Mouse (Mus musculus) right cerebral cortex, postnatal 10 days (tissue): ENCODE data around the gene Dnah14.

Experiments
- DNase-seq, 2 experiments: peaks; one replicate each; pipeline ENCODE4 v3.0.0; 2021; ENCODE audit warnings: low spot score in 2 of 2

Gene Dnah14

DNA sequence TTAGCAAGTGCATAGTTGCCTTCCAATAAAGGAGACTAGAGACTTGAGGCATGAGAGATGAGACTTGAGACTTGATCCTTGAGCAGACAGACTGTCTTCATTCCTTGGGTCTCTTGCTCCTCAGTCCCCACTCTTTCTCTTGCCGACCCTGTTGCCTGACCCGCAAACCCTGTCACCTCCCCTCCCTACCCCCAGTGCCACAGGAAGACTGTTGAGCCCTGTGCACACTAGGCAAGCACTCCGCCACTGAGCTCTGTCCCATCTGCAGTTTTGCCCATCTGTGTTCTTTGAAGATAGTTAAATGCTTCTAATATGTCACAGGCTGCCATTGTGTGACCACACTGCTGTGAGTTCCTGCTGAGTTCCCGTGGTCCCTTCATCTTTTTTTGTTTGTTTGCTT is 23.0 kb downstream of the Dnah14 start:
- no peak for DNase-seq

DNA sequence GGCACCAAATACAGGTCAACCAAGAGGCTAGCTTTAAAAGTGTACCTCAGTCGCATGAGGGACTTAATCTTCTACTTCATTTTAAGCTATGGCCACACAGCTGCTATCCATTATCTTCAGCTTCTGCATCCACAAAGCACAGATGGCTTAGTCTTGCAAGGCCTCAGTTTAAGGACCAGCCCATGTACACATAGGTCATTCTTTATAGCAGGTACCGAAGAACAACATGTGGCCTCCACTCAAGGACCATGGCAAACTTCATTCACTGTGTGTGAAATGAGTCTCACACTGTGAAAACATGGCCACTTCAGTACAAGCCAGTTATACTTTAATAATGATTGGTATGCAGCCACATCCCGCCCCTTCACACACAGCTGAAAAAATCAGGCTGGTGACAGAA is 34.8 kb downstream of the Dnah14 start:
- no peak for DNase-seq

DNA sequence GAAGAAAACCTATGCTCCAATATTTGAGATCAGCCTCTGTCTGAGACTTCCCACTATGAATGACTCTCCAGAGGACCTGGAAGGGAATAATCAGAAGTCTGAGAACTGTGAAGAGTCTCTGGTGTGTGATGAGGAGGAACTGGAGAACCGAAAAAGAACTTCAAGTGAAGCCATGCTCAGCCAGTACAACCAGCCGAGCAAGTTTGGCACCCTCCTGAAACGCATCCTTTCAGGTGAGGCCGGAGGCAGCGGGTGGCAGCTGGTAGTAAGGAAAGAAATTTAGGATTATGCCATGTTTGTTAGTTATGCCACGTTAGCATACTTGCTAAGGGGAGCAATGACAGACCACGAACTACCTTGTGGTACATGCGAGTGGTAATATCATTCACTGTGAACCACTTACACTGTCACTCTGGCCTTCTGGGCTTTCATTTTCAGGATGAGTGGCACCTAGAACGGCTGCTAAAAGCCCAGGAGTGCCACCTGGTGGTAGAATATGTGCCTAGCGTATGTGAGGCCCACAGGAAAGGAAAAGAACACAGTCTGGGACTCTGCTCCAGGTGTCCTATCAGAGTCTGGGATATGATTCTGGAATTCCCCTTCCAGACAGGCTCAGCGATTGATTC is 39.6 kb downstream of the Dnah14 start:
- peak; percentile 77 to 82 for DNase-seq

DNA sequence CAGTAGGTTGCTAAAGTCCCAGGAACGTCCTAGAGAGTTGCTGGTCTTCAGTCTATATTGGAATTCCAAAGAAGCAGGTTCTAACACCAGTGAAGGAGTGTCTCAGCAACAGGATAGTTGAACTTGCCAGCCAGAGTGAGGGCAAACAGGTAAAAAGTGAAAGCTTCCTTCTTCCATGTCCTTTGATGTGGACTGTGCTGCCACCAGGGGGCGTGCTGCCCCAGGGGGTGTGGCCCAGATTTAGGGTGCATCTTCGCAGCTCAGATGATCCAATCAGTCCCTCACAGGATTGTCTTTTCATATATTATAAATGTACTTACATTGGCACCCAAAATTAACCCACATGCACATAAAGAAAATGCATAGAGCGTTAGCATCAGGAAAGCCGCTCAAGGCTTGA is 41.0 kb downstream of the Dnah14 start:
- DNase-seq = no peak

DNA sequence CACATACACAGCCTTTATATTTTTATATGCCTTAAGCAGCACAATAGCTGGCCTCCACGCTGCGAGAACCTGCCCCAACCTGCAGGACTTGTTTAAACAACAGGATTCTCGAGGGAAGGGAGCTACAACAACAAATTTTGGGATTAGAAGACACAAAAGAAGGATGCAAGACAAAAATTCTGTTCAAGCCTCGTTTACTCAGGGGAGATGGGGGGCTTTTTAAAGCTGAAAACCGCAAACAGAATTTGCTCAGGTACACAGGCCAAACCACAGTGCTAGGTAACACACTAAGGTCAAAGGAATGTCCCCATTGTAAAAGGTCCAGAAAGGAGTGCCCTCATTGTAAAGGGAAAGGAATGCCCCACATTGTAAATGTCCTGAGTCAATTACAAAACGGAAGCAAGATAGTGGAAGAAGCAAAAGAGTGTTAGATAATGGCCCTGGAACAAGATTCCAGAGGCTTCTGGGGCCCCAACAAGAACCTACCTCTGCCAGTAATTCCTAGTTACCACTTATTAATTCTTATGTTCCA is 46.9 kb downstream of the Dnah14 start:
- no peak for DNase-seq

DNA sequence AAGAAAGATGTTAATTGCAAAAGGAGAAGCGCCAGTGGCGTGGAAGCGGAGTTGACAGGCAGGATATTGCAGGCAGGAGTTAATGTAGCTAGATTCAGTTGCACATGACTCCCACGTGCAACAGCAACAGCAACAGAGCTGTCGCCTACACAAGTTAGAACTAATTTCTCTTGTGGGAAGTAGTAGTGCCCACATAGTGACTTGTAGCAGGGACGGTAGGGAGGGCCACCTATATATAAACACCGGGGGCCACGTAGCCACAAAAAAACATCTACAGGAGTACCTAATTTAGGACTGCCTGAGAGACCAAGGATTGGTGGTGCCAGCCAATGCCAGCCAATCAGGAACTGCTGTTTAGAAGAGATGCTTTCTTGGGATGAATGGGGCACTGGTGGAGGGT is 48.5 kb downstream of the Dnah14 start:
- DNase-seq = peak in 1 of 2 experiments; percentile 44

DNA sequence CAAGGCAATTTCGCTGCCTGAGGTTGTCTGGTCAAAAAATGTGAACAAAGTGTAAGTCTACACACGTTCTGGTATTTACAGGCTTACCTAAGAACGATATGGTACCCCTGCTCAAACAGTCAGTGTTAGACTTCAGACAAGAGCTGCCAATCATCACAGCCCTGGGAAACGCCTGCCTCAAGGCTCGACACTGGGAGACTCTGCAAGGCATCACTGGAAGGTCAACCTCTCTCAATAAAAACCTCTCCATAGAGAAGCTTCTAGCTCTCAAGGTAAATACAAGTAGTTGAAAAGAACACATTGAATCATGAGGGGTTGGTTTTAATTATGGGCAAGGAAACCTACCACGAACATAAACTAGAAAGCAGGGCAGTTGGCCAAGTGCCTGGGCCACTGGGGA is 51.9 kb downstream of the Dnah14 start:
- no peak for DNase-seq

DNA sequence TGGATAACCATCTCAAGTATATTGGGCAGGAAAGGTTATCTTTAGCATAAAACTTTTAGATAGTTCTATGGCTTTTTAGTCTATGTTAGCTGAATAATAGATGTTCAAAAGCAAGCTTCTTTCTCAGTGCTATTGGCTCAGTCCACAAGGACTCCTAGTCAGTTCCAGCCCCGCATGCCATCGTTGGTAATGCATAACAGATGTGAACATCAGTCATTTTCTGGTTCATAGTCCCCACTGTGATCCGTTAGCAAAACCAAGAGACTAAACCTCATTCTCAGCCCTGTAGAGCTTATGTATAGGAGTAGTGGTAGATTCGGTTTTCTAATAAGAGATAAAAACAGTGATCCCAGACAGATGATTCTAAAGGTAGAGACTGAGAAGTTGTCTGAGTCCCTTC is 55.0 kb downstream of the Dnah14 start:
- DNase-seq = no peak

DNA sequence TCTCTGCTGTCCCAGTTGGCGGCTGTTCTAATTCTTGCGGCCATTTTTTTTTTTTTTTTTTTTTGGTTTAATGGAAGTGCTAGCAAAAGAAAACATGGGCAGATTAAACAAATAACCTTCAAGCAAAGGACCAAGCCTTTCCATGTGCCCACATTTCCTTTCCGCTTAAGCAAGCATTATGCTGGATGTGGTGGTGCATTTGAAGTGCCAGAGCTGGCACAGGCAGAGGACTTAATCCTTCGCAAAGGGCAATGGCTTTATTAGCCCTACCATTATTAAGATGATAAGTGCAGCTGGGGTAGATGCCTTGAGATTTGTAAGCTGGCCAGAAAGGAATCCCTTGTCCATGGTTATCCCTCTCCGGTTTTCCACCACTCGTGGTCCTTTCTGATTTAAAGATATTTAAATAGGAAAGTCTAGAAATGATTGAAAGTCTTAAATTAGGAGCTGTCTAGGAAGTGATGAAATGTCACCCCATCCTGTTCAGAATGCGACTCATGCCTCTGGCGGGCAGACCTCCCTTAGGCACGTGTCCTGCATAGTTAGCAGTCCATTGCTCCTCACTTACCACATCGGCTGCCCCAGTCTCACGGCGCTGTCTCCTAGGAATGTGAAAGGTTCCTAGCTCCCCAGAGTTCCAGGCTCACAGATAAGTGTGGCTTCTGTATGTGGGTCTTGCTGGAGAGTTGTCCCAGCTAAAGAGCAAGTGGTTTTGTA is 61.8 kb downstream of the Dnah14 start:
- DNase-seq = peak; percentile 37 to 56

DNA sequence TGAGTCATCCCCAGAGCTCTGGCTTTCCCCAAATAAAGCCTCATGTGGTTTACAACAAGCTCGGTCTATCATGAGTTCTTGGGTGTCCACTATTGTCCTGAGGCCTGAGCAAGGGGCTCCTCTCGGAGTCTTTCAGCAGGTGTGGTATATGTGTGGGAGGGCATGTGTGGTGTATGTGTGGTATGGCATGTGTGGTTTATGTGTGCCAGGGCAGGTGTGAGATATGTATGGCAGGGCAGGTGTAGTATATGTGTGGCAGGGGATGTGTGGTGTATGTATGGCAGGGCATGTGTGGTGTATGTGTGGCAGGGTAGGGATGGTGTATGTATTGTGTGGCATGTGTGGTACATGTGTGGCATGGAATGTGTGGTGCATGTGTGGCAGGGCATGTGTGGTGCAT is 64.0 kb downstream of the Dnah14 start:
- no peak for DNase-seq

DNA sequence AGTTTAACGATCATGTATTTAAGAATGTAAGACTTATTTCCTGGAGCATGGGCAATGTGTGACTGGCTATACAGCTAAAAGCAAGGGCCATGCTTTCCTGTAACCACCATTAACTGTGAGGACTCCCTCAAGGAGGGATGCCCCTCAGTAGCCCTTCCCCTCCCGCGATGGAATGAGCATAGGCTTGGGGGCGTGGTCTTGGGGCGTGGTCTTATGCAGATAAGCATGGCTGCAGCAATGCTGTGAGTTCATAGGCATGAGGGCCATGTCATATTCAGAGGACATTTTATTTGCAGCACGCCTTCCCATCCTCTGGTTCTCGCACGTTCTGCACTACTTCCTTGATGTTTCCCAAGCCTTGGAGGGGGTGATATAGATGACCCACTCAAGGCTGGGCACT is 71.1 kb downstream of the Dnah14 start:
- DNase-seq = no peak

DNA sequence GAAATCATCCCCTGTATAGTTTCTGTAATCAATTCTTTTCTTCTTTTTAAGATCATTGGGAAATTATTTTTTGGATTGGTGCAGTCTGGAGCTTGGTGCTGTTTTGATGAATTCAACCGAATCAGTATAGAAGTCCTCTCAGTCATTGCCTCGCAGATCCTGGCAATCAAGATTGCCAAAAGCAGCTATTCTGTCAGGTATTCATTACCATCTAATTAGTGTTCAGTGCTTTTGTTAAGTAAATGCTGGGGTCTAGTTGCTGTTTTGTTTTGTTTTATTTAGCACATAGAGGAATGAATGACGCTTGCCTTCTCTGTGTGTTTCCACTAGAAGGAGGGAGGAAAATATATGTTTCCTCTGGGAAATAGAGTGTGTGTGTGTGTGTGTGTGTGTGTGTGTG is 77.1 kb downstream of the Dnah14 start:
- no peak for DNase-seq

DNA sequence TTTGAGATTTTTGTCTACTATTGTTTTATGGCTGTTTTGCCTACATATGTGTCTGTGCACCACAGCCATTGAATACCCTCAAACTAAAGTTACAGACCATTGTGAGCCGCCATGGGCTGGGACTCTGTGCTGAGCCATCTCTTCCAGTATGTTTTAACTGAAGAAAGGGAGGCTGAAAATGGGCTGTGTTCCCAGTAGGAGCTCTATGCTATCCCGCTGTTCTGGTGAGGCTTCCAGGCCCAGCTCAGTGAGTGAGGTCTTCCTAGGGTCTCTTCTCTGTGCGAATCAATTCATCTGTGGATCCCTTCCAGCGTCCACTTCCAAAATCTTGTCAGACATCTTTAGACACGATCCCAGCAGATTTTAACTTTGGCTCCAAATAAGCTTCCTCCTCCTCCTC is 80.1 kb downstream of the Dnah14 start:
- peak in 1 of 2 experiments; percentile 27 for DNase-seq

DNA sequence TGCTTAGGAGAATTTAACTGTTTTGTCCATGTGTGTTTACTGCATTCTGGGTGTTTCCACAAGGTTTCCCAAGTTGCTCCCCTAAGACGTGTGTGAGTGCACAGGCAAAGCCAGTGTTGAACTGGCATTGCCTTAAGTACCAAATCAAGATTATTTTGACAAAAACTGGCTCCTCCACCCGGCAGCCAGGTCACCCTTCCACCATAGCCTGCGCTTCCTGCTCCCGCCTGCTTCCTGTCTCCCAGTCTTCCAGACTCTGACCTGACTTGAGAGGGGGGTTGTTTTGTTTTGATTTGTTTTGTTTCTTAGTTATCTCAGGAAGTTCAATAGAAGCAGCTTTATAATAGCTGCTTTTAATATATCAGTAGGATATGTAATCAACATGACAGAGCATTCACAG is 90.4 kb downstream of the Dnah14 start:
- no peak for DNase-seq

DNA sequence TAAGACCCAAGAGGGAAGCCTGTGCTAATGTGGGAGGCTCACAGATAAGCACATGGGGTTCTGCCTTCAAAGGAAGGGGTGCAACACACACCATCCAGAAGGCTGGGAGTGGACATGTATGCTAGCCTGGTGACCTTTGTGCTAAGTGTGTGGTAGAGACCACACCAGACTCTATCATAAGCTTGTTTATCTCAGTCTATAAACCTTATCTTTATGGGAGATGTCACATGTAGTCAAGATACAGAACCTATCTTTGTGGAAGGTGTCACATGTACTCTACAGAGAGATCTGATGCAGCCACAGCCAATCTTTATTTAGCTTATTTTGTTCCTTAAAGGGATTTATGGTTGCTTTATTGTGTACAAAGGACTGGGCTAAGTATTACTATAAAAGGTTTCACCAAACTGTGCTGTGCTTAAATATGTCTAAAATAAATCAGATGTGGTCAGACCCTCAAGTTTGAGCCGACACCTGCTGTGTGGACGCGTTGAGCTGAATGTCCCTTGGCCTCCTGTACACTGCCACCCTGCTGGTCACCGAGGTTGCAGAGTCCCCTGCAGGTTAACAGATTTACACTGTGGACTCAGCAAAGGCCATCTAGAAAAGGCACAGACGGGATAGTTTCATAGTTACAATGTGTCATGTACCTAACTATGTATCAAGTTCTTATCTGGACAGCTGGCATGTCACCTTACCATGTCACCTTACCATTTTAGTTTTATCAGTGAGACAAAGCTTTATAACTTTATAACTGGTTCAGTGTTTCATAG is 118.6 kb downstream of the Dnah14 start:
- DNase-seq = no peak

DNA sequence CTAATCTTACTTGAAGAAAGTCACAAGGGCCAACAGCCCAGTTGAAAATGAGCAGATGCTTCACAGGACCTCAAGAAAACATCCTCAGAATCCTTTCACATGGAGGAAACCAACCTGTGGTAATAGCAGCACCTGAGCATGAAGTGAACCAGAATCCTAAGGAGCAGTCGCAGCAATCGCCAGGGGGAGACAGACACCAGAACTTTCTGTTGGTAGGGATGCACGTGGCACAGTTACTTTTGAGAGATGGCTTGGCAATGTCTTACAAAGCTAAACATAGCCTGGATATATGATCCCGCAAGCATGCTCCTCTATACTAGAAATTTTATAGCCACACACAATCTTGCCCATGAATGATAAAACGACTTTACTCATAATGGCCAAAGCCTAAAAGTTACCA is 152.3 kb downstream of the Dnah14 start:
- DNase-seq = peak in 1 of 2 experiments; percentile 62

DNA sequence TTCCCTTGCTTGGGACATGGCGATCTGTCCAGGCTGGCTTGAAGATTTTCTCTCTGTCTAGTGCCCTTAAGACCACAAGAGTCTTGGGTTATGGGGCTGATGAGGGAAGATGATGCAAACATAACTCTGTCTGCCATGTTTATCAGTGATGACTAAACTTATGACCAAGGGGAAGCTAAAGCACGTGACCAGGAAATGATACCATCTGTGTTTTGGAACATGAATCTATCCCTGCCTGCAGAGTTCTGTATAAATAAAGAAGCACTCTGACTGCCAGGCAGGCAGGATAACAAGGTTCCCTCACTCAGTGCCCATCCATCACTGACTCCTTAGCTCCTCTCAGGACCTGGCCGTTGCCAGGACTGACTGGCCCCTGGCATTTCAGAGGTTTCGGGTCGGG is 157.2 kb downstream of the Dnah14 start:
- no peak for DNase-seq

DNA sequence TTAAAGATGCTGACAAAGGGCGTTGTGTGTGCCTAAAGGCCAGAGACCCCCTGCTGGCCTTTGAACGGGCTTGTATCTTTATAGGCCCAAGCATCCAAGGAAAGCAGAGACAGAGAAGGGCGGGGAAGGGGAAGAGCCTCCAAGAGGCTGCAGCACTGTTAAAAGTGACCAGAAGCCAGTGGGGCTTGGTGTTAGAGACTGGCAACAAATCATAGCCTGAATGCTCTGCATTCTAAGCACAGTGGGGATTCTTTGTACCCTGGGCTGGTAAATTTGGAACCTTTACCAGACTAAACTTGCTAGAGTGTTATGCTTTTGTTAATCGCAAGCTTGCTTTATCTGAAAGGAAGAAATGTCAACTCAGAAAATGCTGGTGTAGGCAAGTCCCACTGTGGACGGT is 163.9 kb downstream of the Dnah14 start:
- DNase-seq = no peak

DNA sequence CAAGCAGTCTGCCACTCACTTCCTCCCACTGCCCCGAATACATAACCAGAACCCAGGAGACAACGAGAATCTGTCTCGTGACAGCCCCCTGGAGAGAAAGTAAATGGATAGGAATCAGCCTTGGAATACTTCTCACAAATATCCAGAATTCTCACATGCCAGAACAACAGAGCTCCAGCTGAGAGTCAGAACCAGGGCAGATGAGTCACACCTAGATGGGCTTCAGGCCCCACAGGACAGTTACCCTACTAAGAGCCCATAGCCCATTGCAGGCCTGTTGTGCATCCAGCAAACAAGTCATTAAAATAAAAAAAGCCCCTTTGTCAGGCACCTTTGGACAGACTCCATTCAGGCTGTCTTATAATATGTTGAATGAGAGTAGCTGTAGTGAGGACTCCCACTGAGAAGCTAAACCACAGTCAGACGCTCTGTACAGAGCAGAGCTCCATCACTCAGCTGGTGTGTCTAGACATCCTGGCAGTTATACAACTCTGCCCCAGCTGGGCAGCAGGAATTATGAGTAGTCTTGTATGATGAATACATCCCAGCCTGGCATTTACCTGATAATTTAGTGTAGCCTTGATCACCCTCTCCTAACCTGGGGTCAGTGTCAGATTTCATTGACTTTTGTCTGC is 166.0 kb downstream of the Dnah14 start:
- no peak for DNase-seq

DNA sequence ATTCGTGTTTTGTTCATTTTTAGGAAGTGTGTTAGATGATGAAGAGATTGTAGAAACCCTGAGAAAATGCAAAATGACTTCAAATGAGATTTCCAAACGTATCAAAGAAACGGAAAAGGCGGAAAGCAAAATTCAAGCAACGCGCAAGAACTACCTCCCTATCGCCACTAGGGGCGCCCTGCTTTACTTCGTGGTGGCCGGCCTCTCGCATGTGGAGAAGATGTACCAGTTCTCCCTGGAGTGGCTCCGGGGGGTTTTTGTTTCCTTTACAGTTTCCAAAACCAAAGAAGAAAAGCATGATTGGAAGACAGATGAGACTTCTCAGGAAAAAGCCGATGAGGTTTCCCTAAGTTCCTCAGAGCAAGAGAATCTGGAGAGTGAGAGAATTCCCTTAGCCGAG is 193.0 kb downstream of the Dnah14 start:
- peak in 1 of 2 experiments; percentile 40 for DNase-seq

DNA sequence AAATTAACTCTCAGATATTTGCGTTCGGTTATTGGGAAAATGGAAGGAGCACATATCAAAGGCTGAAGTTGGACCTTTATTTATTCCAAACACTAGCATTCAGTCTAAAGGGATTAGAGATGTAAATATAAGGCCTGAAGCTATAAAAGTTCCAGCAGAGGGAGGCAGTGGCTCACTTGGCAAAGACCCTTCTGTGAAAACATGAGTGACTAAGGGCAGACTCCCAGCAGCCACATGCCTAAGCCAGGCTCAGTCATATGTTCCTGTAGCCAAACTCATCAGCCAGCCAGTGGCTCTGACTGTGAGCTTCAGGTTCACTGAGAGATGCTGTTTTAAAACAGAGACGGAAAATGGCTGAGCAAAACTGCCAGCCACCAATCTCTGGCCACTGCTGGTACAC is 195.5 kb downstream of the Dnah14 start:
- no peak for DNase-seq

DNA sequence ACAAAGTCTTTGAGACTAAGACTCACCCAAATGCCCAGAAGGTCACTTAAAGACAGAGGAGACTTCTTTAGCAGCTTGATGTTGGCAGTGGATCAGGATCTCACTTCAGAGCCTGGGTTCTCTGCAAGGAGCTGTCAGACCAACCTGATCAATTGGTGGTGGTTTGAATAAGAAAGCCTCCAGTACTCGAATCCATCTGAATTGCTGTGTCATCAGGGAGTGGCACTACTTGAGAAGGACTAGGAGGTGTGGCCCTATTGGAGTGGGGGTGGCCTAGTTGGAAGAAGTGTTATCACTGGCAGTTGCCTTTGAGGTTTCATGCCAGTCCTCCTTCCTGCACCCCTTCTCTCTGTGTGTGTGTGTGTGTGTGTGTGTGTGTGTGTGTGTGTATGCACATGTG is 200.2 kb downstream of the Dnah14 start:
- no peak for DNase-seq
